Mouse (Mus musculus): Measurements from ENCODE around the gene Msx1. TPM values are rescaled to one million over a fixed set of nuclear protein-coding genes. Genes with fewer than 3 reads are reported as not detected.

The Msx1 gene
- polyA plus RNA-seq, 2 experiments: 81.2 to 122 TPM

DNA sequence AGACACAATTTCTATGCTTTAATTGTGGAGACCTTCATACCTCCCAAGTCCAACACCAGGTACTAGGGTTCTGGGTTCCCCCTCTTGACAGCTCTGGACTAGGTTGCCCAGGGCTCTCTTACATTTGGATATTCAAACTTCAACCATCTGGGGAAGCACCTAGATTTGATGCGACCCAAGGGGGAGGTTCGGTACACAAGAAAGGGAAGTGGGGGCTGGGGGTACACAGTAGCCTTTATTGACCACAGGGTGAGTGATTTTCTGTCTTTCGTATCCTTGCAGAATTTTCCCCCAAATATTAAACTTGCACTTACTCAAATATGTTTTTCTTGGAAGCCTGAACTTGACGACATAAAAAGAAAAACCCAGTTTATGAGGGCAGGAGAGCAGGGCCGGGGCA lies 4.8 kb downstream of the Msx1 start:
- 0 out of 2 replicates have a peak, but pooled peaks cover 3% of the 10 kb centered on the region for H3K36me3 ChIP-seq (ENCODE audit: control insufficient read depth, insufficient read depth, low read length)
- peak overlapping the region; percentile 38 for H3K9ac ChIP-seq (ENCODE audit: low read depth, low read length, severe bottlenecking)
- peak overlapping the region; percentile 39 for H3K4me2 ChIP-seq (replicated peaks; ENCODE audit: low read depth, low read length, severe bottlenecking)
- 17% methylated on average over 5 of the region's 5 CpGs for WGBS
- no peak for TF ChIP-seq POLR2A (IDR thresholded peaks at IDR 0.05; ENCODE audit: borderline replicate concordance, extremely low read depth, insufficient read depth, insufficient read length)
- no peak for ATAC-seq (ENCODE audit: low FRiP score, low read depth)
- peaks cover 64% of the 10 kb centered on the region for H3K27me3 ChIP-seq (ENCODE audit: control insufficient read depth, insufficient read depth, low read length)
- H3K4me3 ChIP-seq (replicated peaks; ENCODE audit: low read length): peak overlapping the region; percentile 23
- no peak for DNase-seq (ENCODE audit: low spot score)
- peaks cover 22% of the 10 kb centered on the region for H3K4me1 ChIP-seq (ENCODE audit: control insufficient read depth, insufficient read depth, low read length)
- peak overlapping the region; percentile 53 for H3K27ac ChIP-seq (replicated peaks; ENCODE audit: low read depth, low read length)
- H3K9me3 ChIP-seq (ENCODE audit: control insufficient read depth, low read length): no peaks in the 10 kb centered on the region

- TF ChIP-seq POLR2A (IDR thresholded peaks at IDR 0.05; ENCODE audit: borderline replicate concordance, extremely low read depth, insufficient read depth, insufficient read length): no peak
- H3K36me3 ChIP-seq (ENCODE audit: control insufficient read depth, insufficient read depth, low read length): 0 out of 2 replicates have a peak, but pooled peaks cover 3% of the 10 kb centered on the region
- H3K4me1 ChIP-seq (ENCODE audit: control insufficient read depth, insufficient read depth, low read length): peaks cover 17% of the 10 kb centered on the region
- H3K4me3 ChIP-seq (replicated peaks; ENCODE audit: low read length): peak overlapping the region; percentile 23
- H3K9ac ChIP-seq (ENCODE audit: low read depth, low read length, severe bottlenecking): peak overlapping the region; percentile 40
- peaks cover 62% of the 10 kb centered on the region for H3K27me3 ChIP-seq (ENCODE audit: control insufficient read depth, insufficient read depth, low read length)
- no peak for ATAC-seq (ENCODE audit: low FRiP score, low read depth)
- peak overlapping the region; percentile 39 for H3K4me2 ChIP-seq (replicated peaks; ENCODE audit: low read depth, low read length, severe bottlenecking)
- DNase-seq (ENCODE audit: low spot score): peak; percentile 18
- 8% methylated on average over 25 of the region's 25 CpGs for WGBS
- H3K9me3 ChIP-seq (ENCODE audit: control insufficient read depth, low read length): no peaks in the 10 kb centered on the region
- H3K27ac ChIP-seq (replicated peaks; ENCODE audit: low read depth, low read length): peak overlapping the region; percentile 55; the same call in 1 of the 2 replicates
Measured at GRCm38 (mm10) chr5:37818533-37819215, 5.7 kb downstream of the Msx1 start.

GRCm38 (mm10) chr5:37817658-37818532 lies 6.5 kb downstream of the Msx1 start:
- H3K27ac ChIP-seq (replicated peaks; ENCODE audit: low read depth, low read length): 0 out of 2 replicates have a peak overlapping the region, but pooled peaks have one; percentile 55
- H3K4me3 ChIP-seq (replicated peaks; ENCODE audit: low read length): peak overlapping the region; percentile 23
- 8% methylated on average over 34 of the region's 34 CpGs for WGBS
- DNase-seq (ENCODE audit: low spot score) (no peak), ATAC-seq (ENCODE audit: low FRiP score, low read depth) (no peak)
- 0 out of 2 replicates have a peak, but pooled peaks cover 3% of the 10 kb centered on the region for H3K36me3 ChIP-seq (ENCODE audit: control insufficient read depth, insufficient read depth, low read length)
- TF ChIP-seq POLR2A (IDR thresholded peaks at IDR 0.05; ENCODE audit: borderline replicate concordance, extremely low read depth, insufficient read depth, insufficient read length): no peak
- H3K9me3 ChIP-seq (ENCODE audit: control insufficient read depth, low read length): no peaks in the 10 kb centered on the region
- H3K4me2 ChIP-seq (replicated peaks; ENCODE audit: low read depth, low read length, severe bottlenecking): peak overlapping the region; percentile 39
- H3K27me3 ChIP-seq (ENCODE audit: control insufficient read depth, insufficient read depth, low read length): peaks cover 60% of the 10 kb centered on the region
- H3K9ac ChIP-seq (ENCODE audit: low read depth, low read length, severe bottlenecking): peak overlapping the region; percentile 40
- peaks cover 17% of the 10 kb centered on the region for H3K4me1 ChIP-seq (ENCODE audit: control insufficient read depth, insufficient read depth, low read length)

DNA sequence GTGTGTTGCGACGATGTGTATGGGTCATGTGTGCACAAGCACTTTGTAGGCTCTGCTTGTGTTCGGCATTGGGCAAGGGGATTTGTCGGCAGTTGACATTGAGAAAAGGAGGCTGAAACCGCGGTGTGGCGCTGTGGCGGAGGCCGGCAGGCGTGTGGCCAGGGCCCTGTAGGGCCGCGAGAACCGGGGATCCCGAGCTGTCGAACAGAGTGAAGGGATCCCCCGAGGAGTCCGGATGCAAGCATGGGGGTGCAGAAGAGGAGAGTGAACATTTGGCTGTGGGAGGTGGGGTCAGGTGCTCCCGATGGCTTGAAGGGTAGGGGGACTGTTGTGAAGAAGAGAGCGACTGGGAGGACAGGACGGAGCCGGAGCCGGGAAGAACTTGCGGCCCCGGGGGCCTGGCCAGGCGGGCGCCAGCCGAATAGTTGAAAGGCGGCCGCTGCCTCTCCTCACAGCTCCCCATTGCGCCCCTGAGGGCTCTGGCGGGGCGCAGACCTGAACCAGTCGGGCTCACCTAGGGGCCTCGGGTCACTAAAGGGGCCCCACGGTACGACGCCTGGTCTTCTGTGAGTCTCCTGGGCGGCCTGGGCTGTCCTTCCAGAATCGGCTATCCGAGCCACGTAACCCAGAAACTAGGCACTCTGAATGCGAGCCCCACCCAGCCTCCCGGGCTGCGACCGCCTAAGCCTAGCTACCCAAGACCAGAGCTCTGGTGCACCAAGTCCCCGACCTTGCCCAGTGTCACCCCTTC lies 7.3 kb downstream of the Msx1 start:
- WGBS: 1% methylated on average over 44 of the region's 46 CpGs
- DNase-seq (ENCODE audit: low spot score): no peak
- H3K4me2 ChIP-seq (replicated peaks; ENCODE audit: low read depth, low read length, severe bottlenecking): peak overlapping the region; percentile 39
- peak overlapping the region; percentile 23 for H3K4me3 ChIP-seq (replicated peaks; ENCODE audit: low read length)
- peak overlapping the region; percentile 40 for H3K9ac ChIP-seq (ENCODE audit: low read depth, low read length, severe bottlenecking)
- no peaks in the 10 kb centered on the region for H3K9me3 ChIP-seq (ENCODE audit: control insufficient read depth, low read length)
- peak; percentile 51 for ATAC-seq (ENCODE audit: low FRiP score, low read depth)
- H3K36me3 ChIP-seq (ENCODE audit: control insufficient read depth, insufficient read depth, low read length): 0 out of 2 replicates have a peak, but pooled peaks cover 3% of the 10 kb centered on the region
- H3K27me3 ChIP-seq (ENCODE audit: control insufficient read depth, insufficient read depth, low read length): peaks cover 60% of the 10 kb centered on the region
- 0 out of 2 replicates have a peak, but pooled peaks have one; percentile 12 for TF ChIP-seq POLR2A (IDR thresholded peaks at IDR 0.05; ENCODE audit: borderline replicate concordance, extremely low read depth, insufficient read depth, insufficient read length)
- 0 out of 2 replicates have a peak overlapping the region, but pooled peaks have one; percentile 1 for H3K27ac ChIP-seq (replicated peaks; ENCODE audit: low read depth, low read length)
- peaks cover 17% of the 10 kb centered on the region for H3K4me1 ChIP-seq (ENCODE audit: control insufficient read depth, insufficient read depth, low read length)
